Mouse (Mus musculus) olfactory bulb, adult 2 months (tissue): ENCODE data around the gene Fbxl22.

Experiments used
- CTCF ChIP-seq: fragments of 200-500 bp; IDR thresholded peaks from 2 replicates; pipeline ENCODE4 v1.5.1; 2012; ENCODE audit warnings: low read depth, mild to moderate bottlenecking, low read length, moderate library complexity; ENCODE audit not compliant: insufficient read depth
- POLR2A ChIP-seq: fragments of 200-500 bp; IDR thresholded peaks from 2 replicates; pipeline ENCODE4 v1.6.1; 2012; ENCODE audit warnings: mild to moderate bottlenecking, low read depth, low read length, moderate library complexity; ENCODE audit not compliant: insufficient read depth

DNA sequence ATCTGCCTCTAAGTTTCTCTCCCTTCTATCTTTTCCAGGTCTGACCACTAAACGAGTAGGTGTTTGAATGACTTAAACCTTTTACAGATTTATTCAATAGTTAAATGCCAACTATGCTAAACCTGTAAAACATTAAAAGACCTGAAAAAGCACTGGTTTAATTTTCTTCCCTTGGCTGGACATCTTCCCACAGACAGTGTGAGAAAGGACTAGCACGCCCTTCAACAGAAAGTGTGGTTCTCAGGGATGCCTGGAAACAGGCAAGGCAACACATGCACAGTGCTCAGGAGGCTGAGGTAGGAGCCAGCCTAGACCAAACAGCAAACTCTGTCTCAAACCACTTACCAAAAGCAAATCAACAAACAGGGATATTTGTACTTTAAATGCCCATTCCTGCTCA is 47.1 kb upstream of the Fbxl22 start:
- TF ChIP-seq CTCF = no peak
- no peak for TF ChIP-seq POLR2A
